Comparison of ENCODE assay signal across 17 mouse cellular contexts in genomic region chr19:38729264-38729663, GRCm38 (mm10).
DNase-seq lines count a peak whose midpoint lies in the region; ATAC-seq lines count a peak whose summit lies in the region.
"Had no signal": no experiment of that assay in that cellular context is flagged by ENCODE, and none has a peak within 500 bp of the region (broad histone marks: within the 10 kb centered on the region; RNA-seq: fewer than 3 reads in every experiment).

No protein-coding gene starts in this region.

- 21% methylated on average over 3 of the region's 3 CpGs for WGBS in hindbrain, embryonic 13.5 days
- WGBS in midbrain, embryonic 15.5 days: 5% methylated on average over 3 of the region's 3 CpGs

- intact Hi-C loops in left cerebral cortex, postnatal 4 days (cut with DNase I): no loop called here

- no peaks in the 10 kb centered on the region for H3K9me3 ChIP-seq in hindbrain, embryonic 13.5 days
- no peaks in the 10 kb centered on the region for H3K9me3 ChIP-seq in midbrain, embryonic 15.5 days
- H3K9me3 ChIP-seq: limb, embryonic 13.5 days had no signal

- H3K36me3 ChIP-seq in hindbrain, embryonic 13.5 days: no peaks in the 10 kb centered on the region
- H3K36me3 ChIP-seq in midbrain, embryonic 15.5 days (replicated peaks): no peaks in the 10 kb centered on the region
- H3K36me3 ChIP-seq: embryonic facial prominence, embryonic 10.5 days had no signal

- H3K4me3 ChIP-seq in hindbrain, embryonic 13.5 days: no peak overlapping the region
- H3K4me3 ChIP-seq in midbrain, embryonic 15.5 days: no peak overlapping the region
- H3K4me3 ChIP-seq: embryonic facial prominence, embryonic 10.5 days; limb, embryonic 13.5 days had no signal

- H3K9ac ChIP-seq in hindbrain, embryonic 13.5 days: no peak overlapping the region
- H3K9ac ChIP-seq in midbrain, embryonic 15.5 days: no peak overlapping the region
- H3K9ac ChIP-seq: limb, embryonic 13.5 days; liver, postnatal 0 days had no signal

- peak; percentile 4 for DNase-seq in left cerebral cortex, postnatal 4 days
- no peak for DNase-seq in left cerebral cortex, adult 9 months (ENCODE audit: low spot score in 2 of 2)
- peak; percentile 44 for DNase-seq in embryo, embryonic 10.5 days (ENCODE audit: low spot score)
- DNase-seq in cerebellum, adult 9-11 months: no peak
- DNase-seq in adipocyte (ENCODE audit: low spot score): no peak
- DNase-seq: cerebellum, adult 8-10 months; heart, postnatal 14 days; kidney, postnatal 14 days; liver, postnatal 0 days; thymus, adult 2 months had no signal

- peak; percentile 54; the same call in 1 of the 2 replicates for ATAC-seq in hindbrain, embryonic 13.5 days (ENCODE audit: low FRiP score)
- ATAC-seq in midbrain, embryonic 15.5 days (replicated peaks): peak; percentile 78
- ATAC-seq in granulocyte monocyte progenitor cell, adult 5-6 weeks (replicated peaks; ENCODE audit: poor library complexity, severe bottlenecking): no peak
- ATAC-seq: CD4-positive, CD25-positive, alpha-beta regulatory T cell, adult 4 months; intestine, embryonic 16.5 days; liver, postnatal 0 days had no signal

- no peak overlapping the region for H3K4me2 ChIP-seq in hindbrain, embryonic 13.5 days
- no peak overlapping the region for H3K4me2 ChIP-seq in midbrain, embryonic 15.5 days
- H3K4me2 ChIP-seq: limb, embryonic 13.5 days had no signal

- H3K27me3 ChIP-seq in hindbrain, embryonic 13.5 days: no peaks in the 10 kb centered on the region
- no peaks in the 10 kb centered on the region for H3K27me3 ChIP-seq in midbrain, embryonic 15.5 days (replicated peaks)
- H3K27me3 ChIP-seq: limb, embryonic 13.5 days had no signal

- H3K27ac ChIP-seq in hindbrain, embryonic 13.5 days: peak overlapping the region; percentile 56
- H3K27ac ChIP-seq in midbrain, embryonic 15.5 days: peak overlapping the region; percentile 47; the same call in 1 of the 2 replicates
- H3K27ac ChIP-seq: embryonic facial prominence, embryonic 10.5 days; limb, embryonic 13.5 days had no signal

- 0 out of 2 replicates have a peak, but pooled peaks cover 2% of the 10 kb centered on the region for H3K4me1 ChIP-seq in hindbrain, embryonic 13.5 days (replicated peaks)
- no peaks in the 10 kb centered on the region for H3K4me1 ChIP-seq in midbrain, embryonic 15.5 days
- H3K4me1 ChIP-seq: embryonic facial prominence, embryonic 10.5 days; limb, embryonic 13.5 days had no signal

Comparison
In these comparisons a context has a peak if more than half of its experiments do, and no peak if none do; other contexts are left out.
1. DNase-seq: peak in left cerebral cortex, postnatal 4 days (single experiment) and embryo, embryonic 10.5 days (single experiment); none in left cerebral cortex, adult 9 months (0 of 2), cerebellum, adult 9-11 months (single experiment) and adipocyte (single experiment).